Mouse (Mus musculus) embryonic facial prominence, embryonic 13.5 days (tissue): ENCODE results near the gene Asap3. TPM values are rescaled to one million over a fixed set of nuclear protein-coding genes. Genes with fewer than 3 reads are reported as not detected.

Source experiments
- ATAC-seq: fragments of 200-750 bp; cut with Nextera tagmentation; 2 replicates; pipeline ENCODE4 v1.8.0; 2017; ENCODE audit warnings: low read depth; ENCODE audit not compliant: insufficient number of reproducible peaks, insufficient read depth, low FRiP score, low TSS enrichment
- H3K27ac ChIP-seq: fragments of 300-500 bp; sonication (generic); 2 replicates; pipeline ENCODE4 v1.5.1; 2015; ENCODE audit warnings: moderate library complexity, mild to moderate bottlenecking, inconsistent platforms
- H3K27me3 ChIP-seq: fragments of 300-500 bp; sonication (generic); 2 replicates; pipeline ENCODE4 v1.6.1; 2015; ENCODE audit warnings: mild to moderate bottlenecking, inconsistent platforms
- H3K36me3 ChIP-seq: fragments of 300-500 bp; sonication (generic); 2 replicates; pipeline ENCODE4 v1.6.1; 2015; ENCODE audit warnings: mild to moderate bottlenecking, inconsistent platforms
- H3K4me1 ChIP-seq: fragments of 300-500 bp; sonication (generic); 2 replicates; pipeline ENCODE4 v1.6.1; 2015; ENCODE audit warnings: inconsistent platforms
- H3K4me2 ChIP-seq: fragments of 300-500 bp; sonication (generic); 2 replicates; pipeline ENCODE4 v1.6.1; 2015; ENCODE audit warnings: moderate library complexity, mild to moderate bottlenecking, inconsistent platforms
- H3K4me3 ChIP-seq: fragments of 300-500 bp; sonication (generic); 2 replicates; pipeline ENCODE4 v1.5.1; 2015; ENCODE audit warnings: mild to moderate bottlenecking, inconsistent platforms
- H3K9ac ChIP-seq: fragments of 300-500 bp; sonication (generic); 2 replicates; pipeline ENCODE4 v1.6.1; 2015; ENCODE audit warnings: mild to moderate bottlenecking, inconsistent platforms
- H3K9me3 ChIP-seq: fragments of 300-500 bp; sonication (generic); 2 replicates; pipeline ENCODE4 v1.6.1; 2016; ENCODE audit warnings: inconsistent platforms
- WGBS: fragments of 180-500 bp; shearing (Covaris S2); methylation state at CpG from one replicate; pipeline ENCODE4 v1.1.7; 2015; ENCODE audit warnings: mixed read lengths; 5-methylcytosine and 5-hydroxymethylcytosine counted together
- polyA plus RNA-seq: library from polyadenylated mRNA; unstranded; fragments of >200 nt; fragmentation: Nextera tagmentation; extraction: Ambion mirVana; gene quantifications from 2 replicates; pipeline ENCODE4 v1.2.1, GENCODE M21; 2015

Gene Asap3
- polyA plus RNA-seq: 10.9 and 11.6 TPM in 2 replicates

- H3K4me1 ChIP-seq: peaks cover 30% of the 10 kb centered on the region
- H3K27ac ChIP-seq: peak within 1 kb of the TSS; percentile 88
- ATAC-seq: peak; percentile 89
- peaks cover 3% of the 10 kb centered on the region; the same call in 1 of the 2 replicates for H3K36me3 ChIP-seq
- under 1% methylated on average over 54 of the region's 54 CpGs for WGBS
- H3K4me3 ChIP-seq: peak within 1 kb of the TSS; percentile 78
- H3K9me3 ChIP-seq: no peaks in the 10 kb centered on the region
- H3K9ac ChIP-seq: peak within 1 kb of the TSS; percentile 84
- H3K27me3 ChIP-seq: 0 out of 2 replicates have a peak, but pooled peaks cover 3% of the 10 kb centered on the region
- H3K4me2 ChIP-seq: peak within 1 kb of the TSS; percentile 92
Observed at GRCm38 (mm10) chr4:136206033-136206893, at the start of gene Asap3. Gene Asap3, plus strand, starts transcription at chr4:136206365.

GRCm38 (mm10) chr4:136158498-136158897, 47.7 kb upstream of the Asap3 start:
- Histone ChIP-seq H3K27me3 (no peaks in the 10 kb centered on the region), H3K9ac (no peak overlapping the region), H3K4me2 (no peak overlapping the region), H3K4me3 (no peak overlapping the region), H3K36me3 (no peaks in the 10 kb centered on the region), H3K27ac (no peak overlapping the region), H3K4me1 (peaks cover 22% of the 10 kb centered on the region), H3K9me3 (no peaks in the 10 kb centered on the region)
- ATAC-seq: no peak
- 77% methylated on average over 6 of the region's 6 CpGs for WGBS

GRCm38 (mm10) chr4:136159802-136160397, 46.3 kb upstream of the Asap3 start:
- H3K27ac ChIP-seq: peak overlapping the region; percentile 39; the same call in 1 of the 2 replicates
- H3K27me3 ChIP-seq: no peaks in the 10 kb centered on the region
- 7% methylated on average over 5 of the region's 5 CpGs for WGBS
- H3K4me2 ChIP-seq: no peak overlapping the region
- H3K9me3 ChIP-seq: no peaks in the 10 kb centered on the region
- H3K36me3 ChIP-seq: no peaks in the 10 kb centered on the region
- no peak for ATAC-seq
- H3K4me1 ChIP-seq: peaks cover 19% of the 10 kb centered on the region
- peak overlapping the region; percentile 46; the same call in 1 of the 2 replicates for H3K9ac ChIP-seq
- H3K4me3 ChIP-seq: no peak overlapping the region

DNA sequence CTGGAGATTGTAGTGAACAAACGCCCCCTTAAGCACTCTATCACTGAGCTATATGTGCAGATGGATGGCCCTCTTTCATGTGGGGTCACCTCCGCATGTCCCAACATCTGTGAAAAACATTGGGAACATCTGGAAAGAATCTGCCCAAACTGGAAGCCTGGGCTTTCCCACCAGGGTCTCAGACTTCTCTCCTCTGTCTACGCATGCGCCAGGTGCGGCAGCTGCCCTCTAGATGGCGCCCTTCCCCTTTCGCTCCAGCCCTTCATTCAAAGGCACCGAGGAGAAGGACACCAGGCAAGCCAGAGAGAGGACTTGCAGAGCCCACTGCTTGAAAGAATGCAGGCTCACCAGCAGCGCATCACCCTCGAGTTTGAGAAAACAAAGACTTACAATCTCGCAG, 42.7 kb upstream of the Asap3 start:
- 0 out of 2 replicates have a peak, but pooled peaks have one; percentile 29 for ATAC-seq
- no peaks in the 10 kb centered on the region for H3K27me3 ChIP-seq
- H3K9me3 ChIP-seq: no peaks in the 10 kb centered on the region
- H3K4me1 ChIP-seq: peaks cover 19% of the 10 kb centered on the region
- H3K4me3 ChIP-seq: no peak overlapping the region
- no peak overlapping the region for H3K9ac ChIP-seq
- H3K36me3 ChIP-seq: no peaks in the 10 kb centered on the region
- H3K4me2 ChIP-seq: peak overlapping the region; percentile 26; the same call in 1 of the 2 replicates
- 1% methylated on average over 11 of the region's 11 CpGs for WGBS
- peak overlapping the region; percentile 39; the same call in 1 of the 2 replicates for H3K27ac ChIP-seq

- no peak overlapping the region for H3K4me3 ChIP-seq
- no peaks in the 10 kb centered on the region for H3K36me3 ChIP-seq
- peaks cover 11% of the 10 kb centered on the region for H3K4me1 ChIP-seq
- 63% methylated on average over 8 of the region's 8 CpGs for WGBS
- no peak overlapping the region for H3K4me2 ChIP-seq
- no peak overlapping the region for H3K9ac ChIP-seq
- no peak overlapping the region for H3K27ac ChIP-seq
- ATAC-seq: no peak
- H3K27me3 ChIP-seq: no peaks in the 10 kb centered on the region
- H3K9me3 ChIP-seq: no peaks in the 10 kb centered on the region
Observed at GRCm38 (mm10) chr4:136164981-136165380, 41.2 kb upstream of the Asap3 start.

- Histone ChIP-seq H3K36me3 (no peaks in the 10 kb centered on the region), H3K4me1 (peaks cover 10% of the 10 kb centered on the region), H3K27ac (no peak overlapping the region), H3K4me2 (no peak overlapping the region), H3K4me3 (no peak overlapping the region), H3K9me3 (no peaks in the 10 kb centered on the region), H3K9ac (no peak overlapping the region), H3K27me3 (no peaks in the 10 kb centered on the region)
- WGBS: 82% methylated on average over 3 of the region's 3 CpGs
- ATAC-seq: no peak
Observed at GRCm38 (mm10) chr4:136167701-136168100, 38.5 kb upstream of the Asap3 start.

DNA sequence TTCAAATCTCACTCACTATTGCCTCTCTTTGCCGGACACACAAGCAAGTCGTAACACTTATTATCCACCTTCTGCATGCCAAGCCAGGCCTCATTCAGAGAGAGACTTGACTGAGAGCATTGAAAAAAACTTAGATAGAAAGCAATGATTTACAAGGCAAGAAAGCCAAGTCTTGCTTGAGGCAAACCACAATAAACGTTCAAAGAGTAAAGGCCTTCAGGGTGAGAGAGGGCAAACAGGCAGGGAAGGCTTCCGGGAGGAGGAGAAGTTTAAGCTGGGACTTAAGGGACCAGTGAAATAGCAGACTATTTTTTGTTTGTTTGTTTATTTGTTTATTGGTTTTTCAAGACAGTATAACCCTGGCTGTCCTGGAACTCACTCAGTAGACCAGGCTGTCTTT, 35.8 kb upstream of the Asap3 start:
- Histone ChIP-seq H3K4me3 (no peak overlapping the region), H3K36me3 (no peaks in the 10 kb centered on the region), H3K27ac (no peak overlapping the region), H3K27me3 (no peaks in the 10 kb centered on the region), H3K9me3 (no peaks in the 10 kb centered on the region), H3K4me1 (peaks cover 32% of the 10 kb centered on the region), H3K9ac (no peak overlapping the region), H3K4me2 (no peak overlapping the region)
- WGBS: 67% methylated on average over 4 of the region's 4 CpGs
- no peak for ATAC-seq

DNA sequence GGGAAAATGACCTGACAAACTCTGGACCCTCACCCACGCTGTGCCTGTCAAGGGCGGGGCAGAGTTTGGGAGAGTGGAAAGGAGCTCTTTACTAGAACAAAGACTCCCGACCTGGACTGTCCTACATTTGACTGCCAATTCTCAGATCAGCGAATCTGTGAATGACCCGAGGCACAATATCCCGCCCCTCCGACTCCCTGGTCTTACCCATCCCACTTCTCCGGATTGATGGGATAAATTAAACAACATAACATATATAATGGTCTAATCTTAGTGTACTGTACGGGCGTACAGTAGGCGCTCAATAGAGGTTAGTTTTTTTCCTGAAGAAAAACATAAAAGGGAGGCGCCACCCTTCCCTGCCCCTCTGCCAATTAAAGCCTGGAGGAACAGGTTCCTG, 34.7 kb upstream of the Asap3 start:
- peak overlapping the region; percentile 71 for H3K9ac ChIP-seq
- 18% methylated on average over 12 of the region's 12 CpGs for WGBS
- no peak overlapping the region for H3K27ac ChIP-seq
- peak overlapping the region; percentile 74 for H3K4me3 ChIP-seq
- H3K4me2 ChIP-seq: peak overlapping the region; percentile 100
- no peaks in the 10 kb centered on the region for H3K36me3 ChIP-seq
- H3K4me1 ChIP-seq: peaks cover 39% of the 10 kb centered on the region
- ATAC-seq: no peak
- H3K9me3 ChIP-seq: no peaks in the 10 kb centered on the region
- no peaks in the 10 kb centered on the region for H3K27me3 ChIP-seq

GRCm38 (mm10) chr4:136172011-136172541, 34.1 kb upstream of the Asap3 start, which contains the start of gene E2f2:
Gene E2f2, plus strand, starts transcription at chr4:136172394.
- H3K36me3 ChIP-seq: no peaks in the 10 kb centered on the region
- H3K27ac ChIP-seq: peak within 1 kb of the TSS; percentile 62
- H3K9ac ChIP-seq: peak within 1 kb of the TSS; percentile 76
- H3K27me3 ChIP-seq: no peaks in the 10 kb centered on the region
- WGBS: under 1% methylated on average over 35 of the region's 35 CpGs
- no peaks in the 10 kb centered on the region for H3K9me3 ChIP-seq
- H3K4me1 ChIP-seq: peaks cover 44% of the 10 kb centered on the region
- peak within 1 kb of the TSS; percentile 74 for H3K4me3 ChIP-seq
- ATAC-seq: no peak
- peak within 1 kb of the TSS; percentile 100 for H3K4me2 ChIP-seq

DNA sequence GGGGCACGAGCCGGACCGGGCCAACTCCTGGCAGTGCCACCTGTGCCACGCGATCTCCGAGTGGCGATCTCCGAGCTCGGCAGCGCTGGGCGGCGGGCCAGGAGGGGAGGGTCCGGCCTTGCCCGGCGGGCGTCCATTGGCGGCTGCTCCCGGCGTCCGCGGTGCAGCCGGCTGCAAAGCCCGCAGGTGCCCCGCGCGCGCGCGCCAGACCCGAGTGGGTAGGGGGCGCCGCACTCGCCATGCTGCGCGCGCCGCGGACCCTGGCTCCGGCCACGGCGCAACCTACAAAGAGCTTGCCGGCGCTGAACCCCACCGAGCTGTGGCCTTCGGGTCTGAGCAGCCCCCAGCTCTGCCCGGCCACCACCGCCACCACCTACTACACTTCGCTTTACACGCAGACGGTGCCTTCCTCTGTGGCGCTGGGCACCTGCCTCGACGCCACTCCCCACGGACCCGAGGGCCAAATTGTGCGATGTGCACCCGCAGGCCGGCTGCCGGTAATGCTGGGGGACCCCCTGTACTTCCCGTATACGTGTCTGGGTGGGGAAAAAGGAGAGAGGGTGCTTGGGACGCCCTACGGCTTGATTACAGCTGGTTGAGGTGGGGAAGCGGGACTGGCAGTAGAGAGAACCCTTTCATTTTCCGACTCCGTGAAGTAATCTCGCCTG, 33.5 kb upstream of the Asap3 start:
- WGBS: under 1% methylated on average over 67 of the region's 67 CpGs
- H3K27ac ChIP-seq: peak overlapping the region; percentile 62
- no peaks in the 10 kb centered on the region for H3K9me3 ChIP-seq
- H3K36me3 ChIP-seq: no peaks in the 10 kb centered on the region
- peak overlapping the region; percentile 74 for H3K4me3 ChIP-seq
- no peaks in the 10 kb centered on the region for H3K27me3 ChIP-seq
- H3K4me1 ChIP-seq: peaks cover 50% of the 10 kb centered on the region
- ATAC-seq: no peak
- peak overlapping the region; percentile 100 for H3K4me2 ChIP-seq
- peak overlapping the region; percentile 76 for H3K9ac ChIP-seq

GRCm38 (mm10) chr4:136173210-136173715, 32.9 kb upstream of the Asap3 start:
- no peaks in the 10 kb centered on the region for H3K9me3 ChIP-seq
- 6% methylated on average over 14 of the region's 14 CpGs for WGBS

More at GRCm38 (mm10) chr4:136173210-136173715, 32.9 kb upstream of the Asap3 start:
- no peak for ATAC-seq
- Histone ChIP-seq H3K4me2 (peak overlapping the region; percentile 100), H3K9ac (peak overlapping the region; percentile 76), H3K27ac (no peak overlapping the region), H3K4me1 (peaks cover 54% of the 10 kb centered on the region), H3K36me3 (no peaks in the 10 kb centered on the region), H3K4me3 (peak overlapping the region; percentile 74), H3K27me3 (no peaks in the 10 kb centered on the region)
